Mouse (Mus musculus): ENCODE results near the gene Amh. TPM values are rescaled to one million over a fixed set of nuclear protein-coding genes. Genes with fewer than 3 reads are reported as not detected.

Gene Amh
- polyA plus RNA-seq, 1 experiment from 2014 or later: 0.13 TPM

GRCm38 (mm10) chr10:80799070-80799566 is 5.9 kb upstream of the Amh start:
- Histone ChIP-seq H3K27me3 (replicated peaks; ENCODE audit: control insufficient read depth, insufficient read depth, low read length) (no peaks in the 10 kb centered on the region), H3K4me3 (ENCODE audit: low read depth, low read length) (peak overlapping the region; percentile 83), H3K36me3 (ENCODE audit: control insufficient read depth, insufficient read depth, low read length) (peaks cover 70% of the 10 kb centered on the region), H3K4me1 (ENCODE audit: control insufficient read depth, insufficient read depth, low read length) (peaks cover 16% of the 10 kb centered on the region), H3K27ac (replicated peaks; ENCODE audit: low read depth, low read length) (peak overlapping the region; percentile 96), H3K9me3 (ENCODE audit: control insufficient read depth, low read length) (no peaks in the 10 kb centered on the region), H3K4me2 (ENCODE audit: low read depth, low read length) (peak overlapping the region; percentile 92), H3K9ac (ENCODE audit: low read depth, low read length) (peak overlapping the region; percentile 98)
- ATAC-seq (ENCODE audit: low read depth) (no peak), DNase-seq (ENCODE audit: low spot score) (peak; percentile 38)
- 1% methylated on average over 18 of the region's 18 CpGs for WGBS

GRCm38 (mm10) chr10:80802204-80802912 is 2.7 kb upstream of the Amh start:
- Histone ChIP-seq H3K27ac (replicated peaks; ENCODE audit: low read depth, low read length) (no peak overlapping the region), H3K9ac (ENCODE audit: low read depth, low read length) (no peak overlapping the region; the same call in 1 of the 2 replicates)
- WGBS: 90% methylated on average over 10 of the region's 10 CpGs

DNA sequence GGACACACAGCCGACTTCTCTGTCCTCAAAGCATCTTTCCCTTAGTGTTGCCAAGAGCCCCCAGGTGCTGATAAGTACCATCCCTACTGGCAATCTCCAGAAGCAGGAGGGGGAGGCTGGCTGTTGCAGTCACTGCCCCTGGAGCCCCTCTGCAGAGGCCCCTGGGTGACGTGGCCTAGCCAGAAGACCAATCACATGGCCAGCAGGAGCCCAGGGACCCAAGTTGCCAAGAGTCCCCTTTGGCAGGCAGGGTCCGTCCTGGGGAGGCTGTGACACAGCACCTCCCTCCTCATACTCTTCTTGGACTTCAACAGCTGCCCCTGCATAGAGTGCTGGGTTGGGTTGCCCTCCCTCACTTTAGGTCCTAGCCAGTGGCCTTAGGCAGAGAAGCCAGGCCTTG is 2.0 kb upstream of the Amh start:
- no peak overlapping the region for H3K4me3 ChIP-seq (ENCODE audit: low read depth, low read length)
- no peak overlapping the region for H3K9ac ChIP-seq (ENCODE audit: low read depth, low read length)
- DNase-seq (ENCODE audit: low spot score) (no peak), ATAC-seq (ENCODE audit: low read depth) (no peak)
- H3K4me2 ChIP-seq (ENCODE audit: low read depth, low read length): no peak overlapping the region
- H3K27me3 ChIP-seq (replicated peaks; ENCODE audit: control insufficient read depth, insufficient read depth, low read length): peaks cover under 1% of the 10 kb centered on the region; the same call in 1 of the 2 replicates
- no peaks in the 10 kb centered on the region for H3K9me3 ChIP-seq (ENCODE audit: control insufficient read depth, low read length)
- peaks cover 50% of the 10 kb centered on the region for H3K36me3 ChIP-seq (ENCODE audit: control insufficient read depth, insufficient read depth, low read length)
- no peak overlapping the region for H3K27ac ChIP-seq (replicated peaks; ENCODE audit: low read depth, low read length)
- WGBS: 77% methylated on average over 3 of the region's 3 CpGs
- peaks cover 16% of the 10 kb centered on the region for H3K4me1 ChIP-seq (ENCODE audit: control insufficient read depth, insufficient read depth, low read length)

More at GRCm38 (mm10) chr10:80802204-80802912, 2.7 kb upstream of the Amh start:
- no peaks in the 10 kb centered on the region for H3K27me3 ChIP-seq (replicated peaks; ENCODE audit: control insufficient read depth, insufficient read depth, low read length)
- DNase-seq (ENCODE audit: low spot score) (no peak), ATAC-seq (ENCODE audit: low read depth) (no peak)
- peaks cover 14% of the 10 kb centered on the region; the same call in 1 of the 2 replicates for H3K4me1 ChIP-seq (ENCODE audit: control insufficient read depth, insufficient read depth, low read length)
- H3K9me3 ChIP-seq (ENCODE audit: control insufficient read depth, low read length): no peaks in the 10 kb centered on the region
- peaks cover 50% of the 10 kb centered on the region for H3K36me3 ChIP-seq (ENCODE audit: control insufficient read depth, insufficient read depth, low read length)
- H3K4me3 ChIP-seq (ENCODE audit: low read depth, low read length): no peak overlapping the region
- no peak overlapping the region for H3K4me2 ChIP-seq (ENCODE audit: low read depth, low read length)

DNA sequence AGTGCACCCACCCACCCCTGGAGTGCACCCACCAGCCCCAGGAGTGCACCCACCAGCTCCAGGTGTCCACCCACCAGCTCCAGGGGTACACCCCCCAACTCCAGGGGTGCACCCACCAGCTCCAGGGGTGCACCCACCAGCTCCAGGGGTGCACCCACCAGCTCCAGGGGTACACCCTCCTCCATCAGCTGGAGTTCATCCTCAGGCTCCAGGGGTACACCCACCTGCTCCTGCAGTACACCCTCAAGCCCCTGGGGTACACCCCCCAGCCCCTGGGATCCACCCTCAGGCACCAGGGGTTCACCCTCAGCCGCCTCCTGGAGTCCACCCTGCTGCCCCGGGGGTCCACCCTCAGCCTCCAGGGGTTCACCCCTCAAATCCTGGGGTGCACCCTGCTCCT is 703 bp upstream of the Amh start:
- no CpG with 5 or more reads among the region's 2 CpGs for WGBS
- Histone ChIP-seq H3K36me3 (ENCODE audit: control insufficient read depth, insufficient read depth, low read length) (peaks cover 50% of the 10 kb centered on the region), H3K4me2 (ENCODE audit: low read depth, low read length) (no peak overlapping the region), H3K27ac (replicated peaks; ENCODE audit: low read depth, low read length) (no peak overlapping the region), H3K9me3 (ENCODE audit: control insufficient read depth, low read length) (no peaks in the 10 kb centered on the region), H3K27me3 (replicated peaks; ENCODE audit: control insufficient read depth, insufficient read depth, low read length) (peaks cover 14% of the 10 kb centered on the region), H3K4me1 (ENCODE audit: control insufficient read depth, insufficient read depth, low read length) (peaks cover 19% of the 10 kb centered on the region), H3K9ac (ENCODE audit: low read depth, low read length) (no peak overlapping the region), H3K4me3 (ENCODE audit: low read depth, low read length) (no peak overlapping the region)
- ATAC-seq (ENCODE audit: low read depth): no peak
- DNase-seq (ENCODE audit: low spot score): no peak

GRCm38 (mm10) chr10:80805322-80805721 is 279 bp downstream of the Amh start:
- DNase-seq (ENCODE audit: low spot score) (no peak), ATAC-seq (ENCODE audit: low read depth) (no peak)
- Histone ChIP-seq H3K4me2 (ENCODE audit: low read depth, low read length) (no peak overlapping the region), H3K4me3 (ENCODE audit: low read depth, low read length) (no peak overlapping the region), H3K4me1 (ENCODE audit: control insufficient read depth, insufficient read depth, low read length) (peaks cover 15% of the 10 kb centered on the region), H3K9me3 (ENCODE audit: control insufficient read depth, low read length) (no peaks in the 10 kb centered on the region), H3K9ac (ENCODE audit: low read depth, low read length) (no peak overlapping the region), H3K27me3 (replicated peaks; ENCODE audit: control insufficient read depth, insufficient read depth, low read length) (peaks cover 21% of the 10 kb centered on the region), H3K36me3 (ENCODE audit: control insufficient read depth, insufficient read depth, low read length) (peaks cover 47% of the 10 kb centered on the region), H3K27ac (replicated peaks; ENCODE audit: low read depth, low read length) (no peak overlapping the region)
- WGBS: 60% methylated on average over 1 of the region's 5 CpGs

GRCm38 (mm10) chr10:80805925-80806324 is 882 bp downstream of the Amh start:
- Histone ChIP-seq H3K9ac (ENCODE audit: low read depth, low read length) (no peak overlapping the region), H3K4me3 (ENCODE audit: low read depth, low read length) (no peak overlapping the region), H3K36me3 (ENCODE audit: control insufficient read depth, insufficient read depth, low read length) (peaks cover 43% of the 10 kb centered on the region), H3K27me3 (replicated peaks; ENCODE audit: control insufficient read depth, insufficient read depth, low read length) (peaks cover 21% of the 10 kb centered on the region), H3K4me2 (ENCODE audit: low read depth, low read length) (no peak overlapping the region), H3K27ac (replicated peaks; ENCODE audit: low read depth, low read length) (no peak overlapping the region), H3K4me1 (ENCODE audit: control insufficient read depth, insufficient read depth, low read length) (peaks cover 15% of the 10 kb centered on the region), H3K9me3 (ENCODE audit: control insufficient read depth, low read length) (no peaks in the 10 kb centered on the region)
- ATAC-seq (ENCODE audit: low read depth) (peak; percentile 42), DNase-seq (ENCODE audit: low spot score) (no peak)
- 19% methylated on average over 3 of the region's 3 CpGs for WGBS

DNA sequence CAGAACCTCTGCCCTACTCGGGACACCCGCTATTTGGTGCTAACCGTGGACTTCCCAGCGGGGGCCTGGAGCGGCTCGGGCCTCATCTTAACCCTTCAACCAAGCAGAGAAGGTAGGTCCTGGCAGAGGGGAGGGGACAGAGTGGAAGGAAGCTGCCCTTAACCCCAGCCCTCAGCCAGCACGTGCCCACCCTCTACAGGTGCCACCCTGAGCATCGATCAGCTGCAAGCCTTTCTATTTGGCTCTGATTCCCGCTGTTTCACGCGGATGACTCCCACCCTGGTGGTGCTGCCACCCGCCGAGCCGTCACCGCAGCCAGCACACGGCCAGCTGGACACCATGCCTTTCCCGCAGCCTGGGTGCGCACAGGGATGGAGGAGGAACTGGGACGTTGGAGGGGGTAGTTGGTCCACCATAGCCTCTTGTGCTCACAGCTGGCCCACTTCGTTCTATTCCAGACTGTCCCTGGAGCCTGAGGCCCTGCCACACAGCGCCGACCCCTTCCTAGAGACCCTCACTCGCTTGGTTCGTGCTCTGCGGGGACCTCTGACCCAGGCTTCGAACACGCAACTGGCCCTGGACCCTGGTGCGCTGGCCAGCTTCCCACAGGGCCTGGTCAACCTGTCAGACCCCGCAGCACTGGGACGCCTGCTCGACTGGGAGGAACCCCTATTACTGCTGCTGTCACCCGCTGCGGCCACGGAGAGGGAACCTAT is 1.5 kb downstream of the Amh start:
- peak overlapping the region; percentile 83; the same call in 1 of the 2 replicates for H3K27ac ChIP-seq (replicated peaks; ENCODE audit: low read depth, low read length)
- no peak for DNase-seq (ENCODE audit: low spot score)
- no peak for ATAC-seq (ENCODE audit: low read depth)
- no peaks in the 10 kb centered on the region for H3K9me3 ChIP-seq (ENCODE audit: control insufficient read depth, low read length)
- peaks cover 37% of the 10 kb centered on the region for H3K36me3 ChIP-seq (ENCODE audit: control insufficient read depth, insufficient read depth, low read length)
- H3K4me1 ChIP-seq (ENCODE audit: control insufficient read depth, insufficient read depth, low read length): peaks cover 15% of the 10 kb centered on the region
- WGBS: 48% methylated on average over 31 of the region's 34 CpGs
- H3K4me2 ChIP-seq (ENCODE audit: low read depth, low read length): peak overlapping the region; percentile 97
- H3K4me3 ChIP-seq (ENCODE audit: low read depth, low read length): peak overlapping the region; percentile 45
- peak overlapping the region; percentile 71 for H3K9ac ChIP-seq (ENCODE audit: low read depth, low read length)
- H3K27me3 ChIP-seq (replicated peaks; ENCODE audit: control insufficient read depth, insufficient read depth, low read length): peaks cover 21% of the 10 kb centered on the region

GRCm38 (mm10) chr10:80807057-80807627 is 2.1 kb downstream of the Amh start:
- peak; percentile 80 for ATAC-seq (ENCODE audit: low read depth)

More at GRCm38 (mm10) chr10:80807057-80807627, 2.1 kb downstream of the Amh start:
- Histone ChIP-seq H3K27ac (replicated peaks; ENCODE audit: low read depth, low read length) (peak overlapping the region; percentile 83), H3K36me3 (ENCODE audit: control insufficient read depth, insufficient read depth, low read length) (peaks cover 30% of the 10 kb centered on the region), H3K9ac (ENCODE audit: low read depth, low read length) (peak overlapping the region; percentile 71), H3K9me3 (ENCODE audit: control insufficient read depth, low read length) (no peaks in the 10 kb centered on the region), H3K4me3 (ENCODE audit: low read depth, low read length) (peak overlapping the region; percentile 45), H3K4me2 (ENCODE audit: low read depth, low read length) (peak overlapping the region; percentile 97), H3K27me3 (replicated peaks; ENCODE audit: control insufficient read depth, insufficient read depth, low read length) (peaks cover 21% of the 10 kb centered on the region), H3K4me1 (ENCODE audit: control insufficient read depth, insufficient read depth, low read length) (peaks cover 15% of the 10 kb centered on the region)
- peak; percentile 91 for DNase-seq (ENCODE audit: low spot score)
- 1% methylated on average over 34 of the region's 58 CpGs for WGBS

Measured in embryonic facial prominence, embryonic 14.5 days (tissue).